Mouse (Mus musculus) embryo, embryonic 11 days (tissue): Measurements from ENCODE around the gene Hras.

ENCODE experiments used
- DNase-seq: peaks from one replicate; pipeline ENCODE4 v3.0.0-alpha.2; 2015

Hras gene

GRCm38 (mm10) chr7:141213605-141214235, 19.9 kb upstream of the Hras start, which contains the start of gene Lmntd2:
TSS of gene Lmntd2 (minus strand) at chr7:141214080.
- no peak for DNase-seq

GRCm38 (mm10) chr7:141213133-141213532, 19.3 kb upstream of the Hras start:
- no peak for DNase-seq

GRCm38 (mm10) chr7:141210606-141211131, 16.9 kb upstream of the Hras start:
- no peak for DNase-seq

GRCm38 (mm10) chr7:141210137-141210536, 16.3 kb upstream of the Hras start:
- no peak for DNase-seq

GRCm38 (mm10) chr7:141209526-141209925, 15.7 kb upstream of the Hras start:
- DNase-seq, result no peak

- no peak for DNase-seq
Measured at GRCm38 (mm10) chr7:141206182-141206937, 12.6 kb upstream of the Hras start.

GRCm38 (mm10) chr7:141205504-141205903, 11.7 kb upstream of the Hras start:
- DNase-seq, result no peak

GRCm38 (mm10) chr7:141204546-141204945, 10.7 kb upstream of the Hras start:
- DNase-seq, result no peak

GRCm38 (mm10) chr7:141198121-141198520, 4.3 kb upstream of the Hras start:
- DNase-seq, result no peak

- no peak for DNase-seq
Measured at GRCm38 (mm10) chr7:141196619-141197282, 2.9 kb upstream of the Hras start.

GRCm38 (mm10) chr7:141195754-141196153, 1.9 kb upstream of the Hras start:
- no peak for DNase-seq

GRCm38 (mm10) chr7:141194830-141195229, 1.0 kb upstream of the Hras start:
- peak; percentile 97 for DNase-seq

GRCm38 (mm10) chr7:141194409-141194808, 604 bp upstream of the Hras start:
- DNase-seq, result no peak

GRCm38 (mm10) chr7:141193348-141193856, 403 bp downstream of the Hras start:
- DNase-seq, result no peak

GRCm38 (mm10) chr7:141192776-141193347, 943 bp downstream of the Hras start:
- no peak for DNase-seq

GRCm38 (mm10) chr7:141191796-141192685, 1.8 kb downstream of the Hras start:
- no peak for DNase-seq

GRCm38 (mm10) chr7:141191036-141191435, 2.8 kb downstream of the Hras start:
- DNase-seq, result no peak

GRCm38 (mm10) chr7:141190220-141190619, 3.6 kb downstream of the Hras start:
- no peak for DNase-seq

GRCm38 (mm10) chr7:141188733-141189132, 5.1 kb downstream of the Hras start:
- no peak for DNase-seq

GRCm38 (mm10) chr7:141188194-141188593, 5.6 kb downstream of the Hras start:
- DNase-seq, result no peak

- DNase-seq, result peak; percentile 90
Measured at GRCm38 (mm10) chr7:141176173-141176572, 17.6 kb downstream of the Hras start.

GRCm38 (mm10) chr7:141175068-141175467, 18.7 kb downstream of the Hras start:
- no peak for DNase-seq
